Mouse (Mus musculus): ENCODE results near the gene D230025D16Rik.
"Not testable (repeated sequence)": the region's sequence is repeated elsewhere in the genome, so short reads cannot be mapped to it uniquely, and the experiment has no call there.

Gene D230025D16Rik

GRCm38 (mm10) chr8:105291802-105292201 lies 66.9 kb downstream of the D230025D16Rik start:
- DNase-seq (ENCODE audit: inconsistent ontology term): not testable (repeated sequence)

GRCm38 (mm10) chr8:105292471-105292870 lies 67.5 kb downstream of the D230025D16Rik start:
- peak; percentile 59 for DNase-seq (ENCODE audit: inconsistent ontology term)

GRCm38 (mm10) chr8:105293405-105293804 lies 68.5 kb downstream of the D230025D16Rik start:
- DNase-seq (ENCODE audit: inconsistent ontology term): no peak

GRCm38 (mm10) chr8:105294776-105295175 lies 69.8 kb downstream of the D230025D16Rik start:
- no peak for DNase-seq (ENCODE audit: inconsistent ontology term)

GRCm38 (mm10) chr8:105295256-105295655 lies 70.3 kb downstream of the D230025D16Rik start:
- DNase-seq (ENCODE audit: inconsistent ontology term): no peak

GRCm38 (mm10) chr8:105295895-105296573 lies 71.1 kb downstream of the D230025D16Rik start, which contains the start of gene Exoc3l:
Gene Exoc3l, minus strand, starts transcription at chr8:105296101.
- no peak for DNase-seq (ENCODE audit: inconsistent ontology term)

GRCm38 (mm10) chr8:105297511-105298192 lies 72.7 kb downstream of the D230025D16Rik start, which contains the start of gene E2f4:
Gene E2f4, plus strand, starts transcription at chr8:105297663.
- DNase-seq (ENCODE audit: inconsistent ontology term): peak; percentile 90

GRCm38 (mm10) chr8:105298351-105299252 lies 73.7 kb downstream of the D230025D16Rik start:
- no peak for DNase-seq (ENCODE audit: inconsistent ontology term)

GRCm38 (mm10) chr8:105299962-105300361 lies 75.0 kb downstream of the D230025D16Rik start:
- no peak for DNase-seq (ENCODE audit: inconsistent ontology term)

All from Muller cell, postnatal 12 days (primary cell).